Mouse (Mus musculus) CH12.LX (cell line): ENCODE measurements around the gene Alyref2. TPM values are rescaled to one million over a fixed set of nuclear protein-coding genes. Genes with fewer than 3 reads are reported as not detected.
"Not testable (repeated sequence)": the region's sequence is repeated elsewhere in the genome, so short reads cannot be mapped to it uniquely, and the experiment has no call there.

Source experiments
- DNase-seq: peaks from one replicate; pipeline ENCODE4 v3.0.0-alpha.2; 2013; ENCODE audit errors: extremely low read depth
- H3K27ac ChIP-seq: 2 replicates; pipeline ENCODE4 v1.5.1; 2012; ENCODE audit warnings: low read depth, mild to moderate bottlenecking, control low read depth, moderate library complexity; ENCODE audit not compliant: insufficient read depth
- H3K27me3 ChIP-seq: replicated peaks from 2 replicates; pipeline ENCODE3; 2012; ENCODE audit warnings: inconsistent platforms
- H3K36me3 ChIP-seq, 2 experiments: replicated peaks in 1 of 2; 2 replicates each; pipeline versions ENCODE3 to v1.6.1; 2012; ENCODE audit warnings: inconsistent platforms in 1 of 2, low read length in 1 of 2, mild to moderate bottlenecking in 1 of 2, mixed read lengths in 1 of 2, moderate library complexity in 1 of 2; ENCODE audit not compliant: control insufficient read depth in 1 of 2, insufficient read depth in 1 of 2
- H3K4me1 ChIP-seq, 2 experiments: 2 replicates each; pipeline ENCODE4 v1.6.1; 2012; ENCODE audit warnings: inconsistent platforms in 1 of 2, moderate library complexity in 1 of 2; ENCODE audit not compliant: insufficient read depth in 2 of 2, control insufficient read depth in 1 of 2
- H3K4me2 ChIP-seq: 2 replicates; pipeline ENCODE4 v1.6.1; 2012; ENCODE audit warnings: low read depth, mild to moderate bottlenecking, control low read depth; ENCODE audit not compliant: poor library complexity, insufficient read depth, severe bottlenecking
- H3K4me3 ChIP-seq, 3 experiments: fragments of 150-350 bp in 1 of 3; sonication (generic) in 1 of 3; replicated peaks in 1 of 3; 2 replicates each; pipeline versions ENCODE3 to v1.5.1; 2011 to 2012; ENCODE audit warnings: low read depth in 2 of 3, low read length in 2 of 3, mild to moderate bottlenecking in 2 of 3, moderate library complexity in 2 of 3, control low read depth in 1 of 3, improper control_type of control experiment in 1 of 3, inconsistent platforms in 1 of 3, mixed read lengths in 1 of 3; ENCODE audit not compliant: poor library complexity in 1 of 3
- H3K79me2 ChIP-seq: replicated peaks from 2 replicates; pipeline ENCODE4 v1.6.1; 2012; ENCODE audit warnings: mild to moderate bottlenecking, moderate library complexity; ENCODE audit not compliant: control insufficient read depth, poor library complexity, insufficient read depth, severe bottlenecking; ENCODE audit errors: extremely low read depth
- H3K9ac ChIP-seq: 2 replicates; pipeline ENCODE4 v1.6.1; 2012; ENCODE audit warnings: low read depth, mild to moderate bottlenecking, control low read depth, moderate library complexity; ENCODE audit not compliant: insufficient read depth
- H3K9me3 ChIP-seq: replicated peaks from 2 replicates; pipeline ENCODE3; 2012; ENCODE audit warnings: low read length, inconsistent platforms, mixed read lengths
- BHLHE40 ChIP-seq: IDR thresholded peaks from 2 replicates; pipeline ENCODE4 v1.6.1; 2011; ENCODE audit warnings: mild to moderate bottlenecking, low read depth, low read length, improper control_type of control experiment
- CHD1 ChIP-seq: IDR thresholded peaks from 2 replicates; pipeline ENCODE4 v1.6.1; 2012; ENCODE audit warnings: low read depth, low read length, improper control_type of control experiment, inconsistent platforms
- ELF1 ChIP-seq: IDR thresholded peaks from 2 replicates; pipeline ENCODE4 v1.6.1; 2014; ENCODE audit warnings: low read depth, mild to moderate bottlenecking, inconsistent platforms, low read length, improper control_type of control experiment
- ETS1 ChIP-seq: conservative IDR thresholded peaks from 2 replicates; pipeline ENCODE4 v1.6.1; 2012; ENCODE audit warnings: low read depth, mild to moderate bottlenecking, inconsistent platforms, low read length, improper control_type of control experiment, moderate library complexity
- KAT2A ChIP-seq: IDR thresholded peaks from 2 replicates; pipeline ENCODE4 v1.6.1; 2012; ENCODE audit warnings: low read length, improper control_type of control experiment, inconsistent platforms; ENCODE audit not compliant: insufficient replicate concordance
- MXI1 ChIP-seq: IDR thresholded peaks from 2 replicates; pipeline ENCODE4 v1.6.1; 2011; ENCODE audit warnings: mild to moderate bottlenecking, low read depth, low read length, improper control_type of control experiment
- NELFE ChIP-seq: IDR thresholded peaks from 2 replicates; pipeline ENCODE4 v1.6.1; 2011; ENCODE audit warnings: low read depth, low read length, improper control_type of control experiment
- POLR2AphosphoS2 ChIP-seq: IDR thresholded peaks from 2 replicates; pipeline ENCODE4 v1.6.1; 2011; ENCODE audit warnings: low read depth, low read length, improper control_type of control experiment
- RAD21 ChIP-seq: IDR thresholded peaks from 2 replicates; pipeline ENCODE4 v1.6.1; 2011; ENCODE audit warnings: low read depth, mild to moderate bottlenecking, low read length, improper control_type of control experiment, moderate library complexity
- SMC3 ChIP-seq: IDR thresholded peaks from 2 replicates; pipeline ENCODE4 v1.6.1; 2011; ENCODE audit warnings: low read depth, low read length, improper control_type of control experiment
- TBP ChIP-seq: conservative IDR thresholded peaks from 2 replicates; pipeline ENCODE4 v1.6.1; 2011; ENCODE audit warnings: low read depth, low read length, improper control_type of control experiment
- TCF12 ChIP-seq: IDR thresholded peaks from 2 replicates; pipeline ENCODE4 v1.6.1; 2014; ENCODE audit warnings: low read depth, mild to moderate bottlenecking, inconsistent platforms, low read length, improper control_type of control experiment
- ZKSCAN1 ChIP-seq: IDR thresholded peaks from 2 replicates; pipeline ENCODE4 v1.6.1; 2012; ENCODE audit warnings: low read depth, inconsistent platforms, low read length, improper control_type of control experiment, borderline replicate concordance
- ZMIZ1 ChIP-seq: IDR thresholded peaks from 2 replicates; pipeline ENCODE4 v1.6.1; 2012; ENCODE audit warnings: low read depth, mild to moderate bottlenecking, inconsistent platforms, low read length, improper control_type of control experiment
- ZNF384 ChIP-seq: IDR thresholded peaks from 2 replicates; pipeline ENCODE4 v1.6.1; 2012; ENCODE audit warnings: low read depth, low read length, improper control_type of control experiment, inconsistent platforms
- dilution Hi-C: fragments of 300-500 bp; cut with MboI; formaldehyde crosslinking; loops from 2 replicates; pipeline ENCODE4 v1.14.3; 2020; ENCODE audit warnings: low sequenced_read_pairs; ENCODE audit not compliant: extremely low pct_unique_long_range_greater_than_20kb, extremely low pct_ligation_motif_present
- in situ Hi-C: fragments of 300-500 bp; cut with MboI; formaldehyde crosslinking; loops from 3 replicates; pipeline ENCODE4 v1.14.3; 2019; ENCODE audit warnings: low sequenced_read_pairs, low pct_ligation_motif_present, low pct_unique_long_range_greater_than_20kb, mixed read lengths
- polyA plus RNA-seq: library from polyadenylated mRNA; unstranded; fragments of >175 nt; gene quantifications from 2 replicates; pipeline ENCODE4 v1.2.1, GENCODE M21; 2012; ENCODE audit warnings: low read depth; ENCODE audit not compliant: insufficient read length
- total RNA-seq, 2 experiments: library from RNA; depleted of rRNA; stranded (reverse); fragments of 300-350 nt in 1 of 2; fragments of >200 nt in 1 of 2; gene quantifications; 2 replicates each; pipeline ENCODE4 v1.2.3; 2012 to 2014

The Alyref2 gene
- total and polyA plus RNA-seq, 3 experiments = 4.2 to 5.9 (median 4.9) TPM

DNA sequence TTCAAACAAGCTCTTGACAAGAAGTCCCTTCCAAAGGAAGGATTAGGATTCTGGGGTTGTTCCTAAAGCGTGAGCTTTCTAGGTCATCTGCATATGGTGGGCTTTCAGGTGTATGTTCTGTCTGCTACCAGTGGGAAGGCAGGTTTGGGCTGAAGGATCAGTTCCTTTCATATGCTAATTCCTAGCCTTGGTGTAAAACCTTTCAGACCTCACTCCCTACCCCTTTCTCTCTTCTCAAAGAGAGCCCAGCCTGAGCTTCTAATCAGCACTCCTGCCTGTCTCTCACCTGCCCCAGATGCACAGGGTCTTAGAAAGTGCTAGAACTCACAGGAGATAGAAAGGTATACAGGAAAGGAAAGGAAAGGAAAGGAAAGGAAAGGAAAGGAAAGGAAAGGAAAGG lies 31.8 kb upstream of the Alyref2 start:
- H3K4me3 ChIP-seq = no peak overlapping the region
- H3K36me3 ChIP-seq = no peaks in the 10 kb centered on the region
- H3K9ac ChIP-seq = peak overlapping the region; percentile 38; the same call in 1 of the 2 replicates
- TF ChIP-seq NELFE = no peak
- TF ChIP-seq RAD21 = no peak
- TF ChIP-seq BHLHE40 = no peak
- no peak for TF ChIP-seq ZMIZ1
- TF ChIP-seq ZKSCAN1 = no peak
- no peak for TF ChIP-seq CHD1
- no peak for TF ChIP-seq TBP
- TF ChIP-seq ZNF384 = no peak
- TF ChIP-seq SMC3 = no peak
- TF ChIP-seq ELF1 = no peak
- peak overlapping the region; percentile 31 for H3K27ac ChIP-seq
- no peak for DNase-seq
- no peaks in the 10 kb centered on the region for H3K27me3 ChIP-seq
- H3K4me1 ChIP-seq = peaks cover 15 to 39% of the 10 kb centered on the region in 2 experiments
- dilution Hi-C loops (no loop called here), in situ Hi-C loops (loop anchor here (10.0 kb wide), 1 partner anchor 367 kb away; no protein-coding TSS in a partner anchor)
- H3K79me2 ChIP-seq = no peaks in the 10 kb centered on the region
- H3K9me3 ChIP-seq = no peaks in the 10 kb centered on the region
- peak overlapping the region; percentile 30 for H3K4me2 ChIP-seq

DNA sequence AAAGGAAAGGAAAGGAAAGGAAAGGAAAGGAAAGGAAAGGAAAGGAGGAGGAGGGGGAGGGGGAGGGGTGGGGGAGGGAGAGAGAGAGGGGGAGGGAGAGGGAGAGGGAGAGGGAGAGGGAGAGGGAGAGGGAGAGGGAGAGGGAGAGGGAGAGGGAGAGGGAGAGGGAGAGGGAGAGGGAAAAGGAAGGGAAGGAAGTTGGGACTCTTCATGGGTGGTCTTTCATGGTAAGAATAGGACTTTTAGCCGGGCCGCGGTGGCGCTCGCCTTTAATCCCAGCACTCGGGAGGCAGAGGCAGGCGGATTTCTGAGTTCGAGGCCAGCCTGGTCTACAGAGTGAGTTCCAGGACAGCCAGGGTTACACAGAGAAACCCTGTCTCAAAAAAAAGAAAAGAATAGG lies 31.3 kb upstream of the Alyref2 start:
- H3K4me2 ChIP-seq, H3K79me2 ChIP-seq, H3K4me3 ChIP-seq, H3K27ac ChIP-seq, H3K36me3 ChIP-seq, H3K9me3 ChIP-seq, H3K27me3 ChIP-seq, H3K9ac ChIP-seq, dilution Hi-C loops, DNase-seq: not testable (repeated sequence)
- in situ Hi-C loops = loop anchor here (10.0 kb wide), 1 partner anchor 367 kb away; no protein-coding TSS in a partner anchor
- H3K4me1 ChIP-seq = peaks cover 15 to 34% of the 10 kb centered on the region in 2 experiments

DNA sequence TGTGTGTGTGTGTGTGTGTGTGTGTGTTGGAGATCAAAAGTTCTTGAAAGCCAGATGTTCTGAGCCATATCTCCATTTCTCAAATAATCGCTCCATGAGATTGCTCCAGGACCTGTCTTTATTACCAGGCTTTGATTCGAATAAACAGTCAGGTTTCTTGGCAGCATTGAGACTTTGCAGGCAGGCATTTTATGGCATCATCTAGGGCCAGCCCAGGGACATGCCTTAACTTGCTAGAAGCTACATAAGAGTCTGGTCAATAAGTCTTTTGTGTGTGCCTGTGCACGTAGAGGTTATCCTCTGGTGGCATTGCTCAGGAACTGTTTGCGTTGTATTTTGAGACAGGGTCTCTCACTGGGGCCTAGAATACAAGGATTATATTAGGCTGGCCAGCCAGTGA lies 29.8 kb upstream of the Alyref2 start:
- H3K27me3 ChIP-seq = no peaks in the 10 kb centered on the region
- dilution Hi-C loops (no loop called here), in situ Hi-C loops (loop anchor here (10.0 kb wide), 1 partner anchor 369 kb away; no protein-coding TSS in a partner anchor)
- H3K4me3 ChIP-seq = no peak overlapping the region
- TF ChIP-seq POLR2AphosphoS2 = no peak
- TF ChIP-seq KAT2A = no peak
- TF ChIP-seq MXI1 = no peak
- no peak for TF ChIP-seq TBP
- TF ChIP-seq ETS1 = no peak
- TF ChIP-seq TCF12 = no peak
- no peak for TF ChIP-seq ZKSCAN1
- no peaks in the 10 kb centered on the region for H3K79me2 ChIP-seq
- no peak overlapping the region for H3K9ac ChIP-seq
- no peak for DNase-seq
- no peak overlapping the region for H3K27ac ChIP-seq
- H3K9me3 ChIP-seq = no peaks in the 10 kb centered on the region
- H3K4me1 ChIP-seq = peaks cover 18 to 42% of the 10 kb centered on the region in 2 experiments
- H3K36me3 ChIP-seq = no peaks in the 10 kb centered on the region
- no peak overlapping the region for H3K4me2 ChIP-seq
